Mouse (Mus musculus): ENCODE measurements around the gene Il2ra. TPM values are rescaled to one million over a fixed set of nuclear protein-coding genes. Genes with fewer than 3 reads are reported as not detected.

Il2ra gene
- polyA plus RNA-seq, 1 experiment from 2014 or later: not detected

GRCm38 (mm10) chr2:11623726-11624125 is 18.9 kb upstream of the Il2ra start:
- H3K4me1 ChIP-seq: no peaks in the 10 kb centered on the region
- no peak overlapping the region for H3K4me2 ChIP-seq
- H3K4me3 ChIP-seq: no peak overlapping the region
- H3K9me3 ChIP-seq (replicated peaks): no peaks in the 10 kb centered on the region
- H3K27me3 ChIP-seq (replicated peaks): no peaks in the 10 kb centered on the region
- H3K27ac ChIP-seq: no peak overlapping the region
- no peak overlapping the region for H3K9ac ChIP-seq
- no peaks in the 10 kb centered on the region for H3K36me3 ChIP-seq
- no peak for ATAC-seq
- 69% methylated on average over 2 of the region's 2 CpGs for WGBS (ENCODE audit: insufficient replicate concordance)

GRCm38 (mm10) chr2:11625890-11626289 is 16.7 kb upstream of the Il2ra start, which contains the start of gene Gm17490:
TSS of gene Gm17490 (minus strand) at chr2:11626264.
- no peaks in the 10 kb centered on the region for H3K9me3 ChIP-seq (replicated peaks)
- H3K27me3 ChIP-seq (replicated peaks): no peaks in the 10 kb centered on the region
- H3K4me3 ChIP-seq: no peak within 1 kb of the TSS
- no peak within 1 kb of the TSS for H3K27ac ChIP-seq
- H3K4me2 ChIP-seq: no peak within 1 kb of the TSS
- no peaks in the 10 kb centered on the region for H3K36me3 ChIP-seq
- H3K9ac ChIP-seq: no peak within 1 kb of the TSS
- ATAC-seq: no peak
- 86% methylated on average over 5 of the region's 5 CpGs for WGBS (ENCODE audit: insufficient replicate concordance)
- no peaks in the 10 kb centered on the region for H3K4me1 ChIP-seq

GRCm38 (mm10) chr2:11635035-11635434 is 7.6 kb upstream of the Il2ra start:
- H3K36me3 ChIP-seq: no peaks in the 10 kb centered on the region
- H3K4me1 ChIP-seq: no peaks in the 10 kb centered on the region
- no peak overlapping the region for H3K4me2 ChIP-seq
- H3K9me3 ChIP-seq (replicated peaks): no peaks in the 10 kb centered on the region
- no peak overlapping the region for H3K9ac ChIP-seq
- 70% methylated on average over 6 of the region's 6 CpGs for WGBS (ENCODE audit: insufficient replicate concordance)
- no peaks in the 10 kb centered on the region for H3K27me3 ChIP-seq (replicated peaks)
- H3K27ac ChIP-seq: no peak overlapping the region
- ATAC-seq: no peak
- no peak overlapping the region for H3K4me3 ChIP-seq

- Histone ChIP-seq H3K4me2 (no peak overlapping the region), H3K4me1 (no peaks in the 10 kb centered on the region), H3K4me3 (no peak overlapping the region), H3K9me3 (replicated peaks) (no peaks in the 10 kb centered on the region), H3K27ac (no peak overlapping the region), H3K9ac (no peak overlapping the region), H3K27me3 (replicated peaks) (no peaks in the 10 kb centered on the region), H3K36me3 (no peaks in the 10 kb centered on the region)
- 76% methylated on average over 5 of the region's 5 CpGs for WGBS (ENCODE audit: insufficient replicate concordance)
- no peak for ATAC-seq
These were observed 7.0 kb upstream of the Il2ra start for GRCm38 (mm10) chr2:11635471-11636137.

GRCm38 (mm10) chr2:11636138-11636480 is 6.5 kb upstream of the Il2ra start:
- H3K9ac ChIP-seq: no peak overlapping the region
- H3K4me2 ChIP-seq: no peak overlapping the region
- no peaks in the 10 kb centered on the region for H3K27me3 ChIP-seq (replicated peaks)
- no peaks in the 10 kb centered on the region for H3K4me1 ChIP-seq
- 63% methylated on average over 3 of the region's 3 CpGs for WGBS (ENCODE audit: insufficient replicate concordance)
- no peaks in the 10 kb centered on the region for H3K36me3 ChIP-seq
- no peak for ATAC-seq
- H3K27ac ChIP-seq: no peak overlapping the region
- H3K4me3 ChIP-seq: no peak overlapping the region
- no peaks in the 10 kb centered on the region for H3K9me3 ChIP-seq (replicated peaks)

GRCm38 (mm10) chr2:11637115-11637514 is 5.5 kb upstream of the Il2ra start:
- Histone ChIP-seq H3K9ac (no peak overlapping the region), H3K36me3 (no peaks in the 10 kb centered on the region), H3K27me3 (replicated peaks) (no peaks in the 10 kb centered on the region), H3K27ac (no peak overlapping the region), H3K9me3 (replicated peaks) (no peaks in the 10 kb centered on the region), H3K4me2 (no peak overlapping the region), H3K4me1 (no peaks in the 10 kb centered on the region), H3K4me3 (no peak overlapping the region)
- no peak for ATAC-seq
- 6% methylated on average over 1 of the region's 1 CpGs for WGBS (ENCODE audit: insufficient replicate concordance)

- H3K9me3 ChIP-seq (replicated peaks): no peaks in the 10 kb centered on the region
- 63% methylated on average over 1 of the region's 1 CpGs for WGBS (ENCODE audit: insufficient replicate concordance)
- no peak for ATAC-seq
- no peaks in the 10 kb centered on the region for H3K27me3 ChIP-seq (replicated peaks)
- no peak overlapping the region for H3K9ac ChIP-seq
- H3K4me2 ChIP-seq: no peak overlapping the region
- no peak overlapping the region for H3K27ac ChIP-seq
- H3K36me3 ChIP-seq: no peaks in the 10 kb centered on the region
- H3K4me1 ChIP-seq: no peaks in the 10 kb centered on the region
- H3K4me3 ChIP-seq: no peak overlapping the region
These were observed 1.4 kb downstream of the Il2ra start for GRCm38 (mm10) chr2:11644057-11644456.

- Histone ChIP-seq H3K9me3 (replicated peaks) (no peaks in the 10 kb centered on the region), H3K27me3 (replicated peaks) (no peaks in the 10 kb centered on the region), H3K9ac (no peak overlapping the region), H3K36me3 (no peaks in the 10 kb centered on the region), H3K27ac (no peak overlapping the region), H3K4me3 (no peak overlapping the region), H3K4me2 (no peak overlapping the region), H3K4me1 (no peaks in the 10 kb centered on the region)
- ATAC-seq: no peak
- WGBS (ENCODE audit: insufficient replicate concordance): 58% methylated on average over 2 of the region's 2 CpGs
These were observed 2.7 kb downstream of the Il2ra start for GRCm38 (mm10) chr2:11645297-11645696.

- 28% methylated on average over 3 of the region's 3 CpGs for WGBS (ENCODE audit: insufficient replicate concordance)
- Histone ChIP-seq H3K4me1 (no peaks in the 10 kb centered on the region), H3K27me3 (replicated peaks) (no peaks in the 10 kb centered on the region), H3K27ac (no peak overlapping the region), H3K4me3 (no peak overlapping the region), H3K36me3 (no peaks in the 10 kb centered on the region), H3K9me3 (replicated peaks) (no peaks in the 10 kb centered on the region), H3K4me2 (no peak overlapping the region), H3K9ac (no peak overlapping the region)
- ATAC-seq: no peak
These were observed 8.9 kb downstream of the Il2ra start for GRCm38 (mm10) chr2:11651476-11651875.

GRCm38 (mm10) chr2:11652196-11652595 is 9.6 kb downstream of the Il2ra start:
- H3K9ac ChIP-seq: no peak overlapping the region
- no peaks in the 10 kb centered on the region for H3K27me3 ChIP-seq (replicated peaks)
- no peaks in the 10 kb centered on the region for H3K4me1 ChIP-seq
- no peak overlapping the region for H3K4me3 ChIP-seq
- WGBS (ENCODE audit: insufficient replicate concordance): 66% methylated on average over 3 of the region's 3 CpGs
- no peaks in the 10 kb centered on the region for H3K36me3 ChIP-seq
- H3K9me3 ChIP-seq (replicated peaks): no peaks in the 10 kb centered on the region
- no peak overlapping the region for H3K27ac ChIP-seq
- no peak overlapping the region for H3K4me2 ChIP-seq
- ATAC-seq: no peak

GRCm38 (mm10) chr2:11652780-11653179 is 10.2 kb downstream of the Il2ra start:
- H3K9ac ChIP-seq: no peak overlapping the region
- H3K9me3 ChIP-seq (replicated peaks): no peaks in the 10 kb centered on the region
- H3K4me3 ChIP-seq: no peak overlapping the region
- no peak for ATAC-seq
- no peaks in the 10 kb centered on the region for H3K27me3 ChIP-seq (replicated peaks)
- WGBS (ENCODE audit: insufficient replicate concordance): 15% methylated on average over 2 of the region's 2 CpGs
- H3K4me2 ChIP-seq: no peak overlapping the region
- H3K36me3 ChIP-seq: no peaks in the 10 kb centered on the region
- H3K27ac ChIP-seq: no peak overlapping the region
- H3K4me1 ChIP-seq: no peaks in the 10 kb centered on the region

GRCm38 (mm10) chr2:11653330-11653729 is 10.7 kb downstream of the Il2ra start:
- Histone ChIP-seq H3K4me2 (no peak overlapping the region), H3K27me3 (replicated peaks) (no peaks in the 10 kb centered on the region), H3K9ac (no peak overlapping the region), H3K36me3 (no peaks in the 10 kb centered on the region), H3K4me3 (no peak overlapping the region), H3K4me1 (no peaks in the 10 kb centered on the region), H3K27ac (no peak overlapping the region), H3K9me3 (replicated peaks) (no peaks in the 10 kb centered on the region)
- WGBS (ENCODE audit: insufficient replicate concordance): 24% methylated on average over 6 of the region's 6 CpGs
- no peak for ATAC-seq

GRCm38 (mm10) chr2:11653780-11654179 is 11.2 kb downstream of the Il2ra start:
- no peak overlapping the region for H3K4me3 ChIP-seq
- H3K4me1 ChIP-seq: no peaks in the 10 kb centered on the region
- no peaks in the 10 kb centered on the region for H3K9me3 ChIP-seq (replicated peaks)
- H3K36me3 ChIP-seq: no peaks in the 10 kb centered on the region
- no peak overlapping the region for H3K27ac ChIP-seq
- ATAC-seq: no peak
- 58% methylated on average over 5 of the region's 5 CpGs for WGBS (ENCODE audit: insufficient replicate concordance)
- no peak overlapping the region for H3K9ac ChIP-seq
- H3K27me3 ChIP-seq (replicated peaks): no peaks in the 10 kb centered on the region
- no peak overlapping the region for H3K4me2 ChIP-seq
